Mouse (Mus musculus) stomach, postnatal 0 days (tissue): Measurements from ENCODE around the gene Immp2l.

ENCODE experiments used
- CTCF ChIP-seq: IDR thresholded peaks from 2 replicates; pipeline ENCODE4 v1.5.1; 2016; ENCODE audit warnings: antibody characterized with exemption, low read depth, mild to moderate bottlenecking, moderate library complexity
- EP300 ChIP-seq: optimal IDR thresholded peaks from 2 replicates; pipeline ENCODE3; 2016; ENCODE audit warnings: antibody characterized with exemption

DNA sequence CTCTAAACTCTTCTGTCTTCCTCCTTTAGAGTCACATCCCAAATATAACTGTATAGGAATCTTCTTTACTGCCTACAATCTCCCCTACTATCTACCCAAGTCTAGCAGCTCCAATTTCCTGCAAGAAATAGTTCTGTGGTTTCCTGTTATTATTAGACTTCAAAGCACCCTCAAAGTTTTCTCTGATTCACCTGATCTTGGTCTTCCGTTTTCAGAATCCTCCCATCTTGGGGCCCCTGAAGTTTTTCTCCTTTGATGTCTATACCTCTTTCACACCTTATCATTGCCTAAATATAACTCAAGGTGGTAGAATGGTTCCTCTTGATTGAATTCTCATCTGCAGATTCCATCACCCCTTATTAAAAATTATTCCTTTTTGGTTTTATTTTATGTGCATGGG lies 704.6 kb downstream of the Immp2l start:
- no peak for TF ChIP-seq CTCF
- no peak for TF ChIP-seq EP300
